Mouse (Mus musculus) liver, embryonic 14.5 days (tissue): ENCODE data around the gene Kdm2a.

Experiments
- CTCF ChIP-seq: IDR thresholded peaks from 2 replicates; pipeline ENCODE4 v1.5.1; 2016; ENCODE audit warnings: antibody characterized with exemption, low read depth, control low read depth
- EP300 ChIP-seq: IDR thresholded peaks from 2 replicates; pipeline ENCODE4 v1.6.1; 2016; ENCODE audit warnings: antibody characterized with exemption, low read depth

DNA sequence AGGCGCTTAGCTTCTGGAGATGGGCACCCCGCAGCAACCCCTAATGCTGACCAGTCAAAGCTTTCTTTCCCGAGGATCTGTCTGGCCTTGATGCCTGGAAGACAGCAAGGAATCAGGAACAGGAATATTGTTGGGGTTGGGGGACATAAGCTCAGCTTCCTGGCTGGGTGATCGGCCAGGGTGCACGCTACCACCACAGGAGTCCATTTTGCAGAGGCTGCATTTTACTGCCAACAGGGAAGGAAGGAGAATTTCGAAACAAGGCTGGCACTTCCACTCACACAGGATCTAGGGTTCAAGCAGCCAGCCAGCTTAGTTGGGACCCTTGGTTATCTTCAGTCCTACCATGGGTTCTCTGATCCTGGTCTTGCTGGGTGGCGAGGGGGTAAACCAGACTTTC, 114.4 kb downstream of the Kdm2a start:
- TF ChIP-seq CTCF (no peak), EP300 (no peak)
